Mouse (Mus musculus) testis, adult 2 months (tissue): ENCODE measurements around the gene Nup107. TPM values are rescaled to one million over a fixed set of nuclear protein-coding genes. Genes with fewer than 3 reads are reported as not detected.

Experiments used
- H3K27ac ChIP-seq: fragments of 200-500 bp; 2 replicates; pipeline ENCODE4 v1.5.1; 2012; ENCODE audit warnings: low read depth, low read length; ENCODE audit not compliant: control insufficient read depth, insufficient read depth
- H3K27me3 ChIP-seq: fragments of 200-500 bp; 2 replicates; pipeline ENCODE4 v1.6.1; 2012; ENCODE audit warnings: mild to moderate bottlenecking, low read length, moderate library complexity; ENCODE audit not compliant: control insufficient read depth, insufficient read depth
- H3K36me3 ChIP-seq: fragments of 200-500 bp; 2 replicates; pipeline ENCODE4 v1.6.1; 2012; ENCODE audit warnings: mild to moderate bottlenecking, low read length; ENCODE audit not compliant: control insufficient read depth, insufficient read depth
- H3K4me1 ChIP-seq: fragments of 200-500 bp; 2 replicates; pipeline ENCODE4 v1.6.1; 2012; ENCODE audit warnings: low read length; ENCODE audit not compliant: control insufficient read depth, insufficient read depth
- H3K4me3 ChIP-seq: fragments of 200-500 bp; 2 replicates; pipeline ENCODE4 v1.5.1; 2012; ENCODE audit warnings: low read depth, mild to moderate bottlenecking, low read length, moderate library complexity, mixed read lengths; ENCODE audit not compliant: control insufficient read depth
- CTCF ChIP-seq: fragments of 200-500 bp; IDR thresholded peaks from 2 replicates; pipeline ENCODE4 v1.5.1; 2012; ENCODE audit warnings: low read depth, mild to moderate bottlenecking, inconsistent platforms, low read length, moderate library complexity; ENCODE audit not compliant: control insufficient read depth, insufficient read depth, insufficient replicate concordance
- POLR2A ChIP-seq: fragments of 200-500 bp; IDR thresholded peaks from 2 replicates; pipeline ENCODE4 v1.6.1; 2012; ENCODE audit warnings: low read depth, mild to moderate bottlenecking, inconsistent platforms, low read length, moderate library complexity; ENCODE audit not compliant: control insufficient read depth
- polyA plus RNA-seq: library from polyadenylated mRNA; depleted of rRNA; stranded (reverse); fragments of >200 nt; gene quantifications from 2 replicates; pipeline ENCODE4 v1.2.3, GENCODE M21; 2012; rRNA removed

Gene Nup107
- 12.7 and 16.8 TPM in 2 replicates for polyA plus RNA-seq

DNA sequence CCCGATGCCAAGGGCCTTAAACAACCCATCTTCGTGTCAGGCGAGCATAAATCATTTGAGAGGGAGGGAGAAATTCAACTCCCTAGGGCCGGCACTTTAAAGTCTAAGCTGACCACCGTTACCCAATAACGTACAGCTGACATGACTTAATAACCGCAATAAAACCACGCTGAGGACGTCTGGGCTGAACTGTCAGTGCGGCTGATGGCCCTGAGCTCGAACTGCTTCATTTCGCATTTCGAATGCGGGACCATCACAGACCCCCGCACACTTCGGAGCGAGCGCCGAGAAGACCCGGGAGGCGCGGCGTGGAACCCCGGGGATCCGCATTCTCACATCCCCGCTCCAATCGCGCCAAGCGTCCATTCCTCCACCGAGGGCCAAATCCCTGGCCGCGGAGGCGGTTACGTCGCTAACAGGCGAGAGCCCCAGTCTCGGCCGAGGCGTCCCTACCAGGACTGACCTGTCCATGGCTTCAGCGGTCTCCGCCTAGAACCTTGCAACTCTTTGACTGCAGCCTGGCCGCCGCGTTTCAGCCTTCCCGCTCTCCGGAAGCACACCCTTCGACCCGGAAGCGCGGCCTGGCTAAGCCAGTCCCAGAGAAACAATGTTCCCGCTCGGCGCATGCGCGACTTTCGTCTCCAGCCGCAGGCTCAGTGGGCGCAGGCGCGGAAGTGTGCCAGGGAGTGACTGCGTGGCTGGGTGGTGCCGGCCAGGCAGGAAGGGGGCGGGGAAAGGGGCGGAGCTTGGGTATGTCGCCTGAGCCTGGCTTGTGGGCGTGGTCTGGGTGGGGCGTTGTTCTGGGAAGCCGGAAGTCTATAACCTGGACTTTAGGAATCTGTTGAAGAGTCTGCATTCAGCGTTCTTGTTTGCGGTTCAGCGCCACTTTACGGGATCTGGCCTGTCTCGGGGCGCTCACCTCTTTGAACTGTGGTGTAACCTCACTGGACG is at the start of gene Nup107:
Gene Nup107, minus strand, starts transcription at position 565 of the 951 bp plus-strand sequence.
- TF ChIP-seq POLR2A = peak; percentile 61
- TF ChIP-seq CTCF = no peak
- peaks cover 8% of the 10 kb centered on the region for H3K4me1 ChIP-seq
- no peaks in the 10 kb centered on the region for H3K27me3 ChIP-seq
- peak within 1 kb of the TSS; percentile 81 for H3K27ac ChIP-seq
- no peaks in the 10 kb centered on the region for H3K36me3 ChIP-seq
- H3K4me3 ChIP-seq = peak within 1 kb of the TSS; percentile 97

DNA sequence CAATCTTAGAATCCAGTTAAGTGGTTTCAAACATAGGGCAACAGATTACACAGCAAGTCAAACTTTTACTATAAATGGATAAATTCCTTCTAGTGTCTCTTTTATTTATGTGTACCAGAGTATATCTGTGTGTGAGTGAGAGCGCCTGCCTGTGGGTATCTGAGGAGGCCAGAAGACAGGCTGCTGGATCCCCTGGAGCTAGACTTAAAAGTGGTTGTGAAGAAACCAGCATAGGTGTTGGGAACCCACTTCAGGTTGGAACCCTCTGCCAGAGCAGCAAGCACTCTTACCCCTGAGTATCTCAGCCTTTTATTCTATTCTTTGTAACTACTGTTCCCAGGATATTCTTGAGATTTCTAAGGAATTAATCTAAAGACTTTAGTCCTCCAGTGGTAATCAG is 49.3 kb upstream of the Nup107 start:
- peaks cover 10% of the 10 kb centered on the region for H3K4me1 ChIP-seq
- no peak overlapping the region for H3K4me3 ChIP-seq
- H3K27ac ChIP-seq = no peak overlapping the region
- TF ChIP-seq POLR2A = no peak
- TF ChIP-seq CTCF = no peak
- no peaks in the 10 kb centered on the region for H3K36me3 ChIP-seq
- H3K27me3 ChIP-seq = no peaks in the 10 kb centered on the region

DNA sequence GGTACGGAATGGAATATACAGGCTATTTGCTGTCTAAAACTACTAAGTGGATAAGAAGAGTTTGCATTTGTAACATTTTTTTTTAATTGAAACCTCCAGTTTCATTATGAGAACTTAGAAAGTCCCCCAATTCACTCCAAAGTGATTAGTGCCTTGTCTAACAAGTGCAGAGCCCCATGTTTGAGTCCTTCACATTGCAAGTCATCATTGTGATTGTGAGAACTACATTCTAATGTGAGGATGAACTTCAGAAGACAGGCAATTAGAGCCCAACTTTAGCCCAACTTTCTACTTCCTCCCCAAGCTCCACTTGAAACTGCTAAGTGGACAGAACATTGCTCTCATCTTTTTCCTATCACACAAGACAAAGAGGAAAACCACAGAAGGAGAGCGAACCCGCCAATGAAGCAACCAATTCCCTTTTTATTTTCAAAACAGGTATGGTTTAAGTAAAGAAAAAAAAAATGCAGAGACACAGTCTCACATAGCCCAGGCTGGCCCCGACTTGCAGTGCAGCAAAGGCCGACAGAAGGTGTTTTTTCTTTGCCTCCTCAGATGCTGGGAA is 48.0 kb upstream of the Nup107 start:
- Histone ChIP-seq H3K27ac (no peak overlapping the region), H3K27me3 (no peaks in the 10 kb centered on the region), H3K36me3 (no peaks in the 10 kb centered on the region), H3K4me1 (peaks cover 3% of the 10 kb centered on the region), H3K4me3 (no peak overlapping the region)
- TF ChIP-seq POLR2A (no peak), CTCF (no peak)

DNA sequence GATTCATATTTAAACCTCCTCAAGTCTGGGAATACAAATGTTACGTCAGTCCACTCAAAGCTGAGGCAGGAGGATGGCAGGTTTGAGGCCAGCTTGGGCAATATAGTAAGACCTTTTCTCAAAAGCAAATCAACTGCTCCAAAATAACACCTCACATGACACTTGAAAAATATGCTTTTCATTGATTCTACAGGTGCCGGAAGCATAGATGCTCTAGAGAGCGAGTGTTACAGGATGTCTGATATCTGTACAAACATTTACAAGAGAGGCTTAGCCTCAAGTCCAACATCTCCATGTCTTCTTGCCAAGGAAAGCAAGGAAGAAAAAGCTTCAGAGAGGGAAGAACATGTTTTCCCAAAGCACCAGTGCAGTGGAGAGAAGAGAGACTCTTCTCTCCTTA is 47.2 kb upstream of the Nup107 start:
- Histone ChIP-seq H3K27me3 (no peaks in the 10 kb centered on the region), H3K4me3 (no peak overlapping the region), H3K36me3 (no peaks in the 10 kb centered on the region), H3K4me1 (peaks cover 1% of the 10 kb centered on the region), H3K27ac (no peak overlapping the region)
- TF ChIP-seq POLR2A (no peak), CTCF (no peak)

DNA sequence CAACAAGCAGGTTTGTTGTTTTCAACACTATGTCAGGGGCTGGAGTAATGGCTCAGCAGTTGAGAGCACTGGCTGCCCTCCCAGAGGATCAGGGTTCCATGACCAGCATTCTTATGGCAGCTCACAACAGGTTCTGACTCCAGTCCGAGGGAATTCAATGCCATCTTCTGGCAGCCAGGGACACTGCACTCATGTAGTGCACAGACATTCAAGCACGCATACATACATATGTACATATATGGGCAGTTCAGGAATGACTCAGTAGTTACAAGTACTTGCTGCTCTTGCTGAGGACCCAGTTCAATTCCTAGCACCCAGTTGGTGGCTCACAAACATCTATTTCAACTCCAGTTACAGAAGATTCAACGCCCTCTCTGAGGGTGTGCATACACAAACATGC is 46.4 kb upstream of the Nup107 start:
- no peak overlapping the region for H3K27ac ChIP-seq
- no peaks in the 10 kb centered on the region for H3K27me3 ChIP-seq
- no peak overlapping the region for H3K4me3 ChIP-seq
- H3K36me3 ChIP-seq = no peaks in the 10 kb centered on the region
- TF ChIP-seq CTCF = no peak
- TF ChIP-seq POLR2A = no peak
- no peaks in the 10 kb centered on the region for H3K4me1 ChIP-seq

GRCm38 (mm10) chr10:117836354-117836753 is 43.8 kb upstream of the Nup107 start:
- Histone ChIP-seq H3K27me3 (no peaks in the 10 kb centered on the region), H3K27ac (no peak overlapping the region), H3K4me1 (no peaks in the 10 kb centered on the region), H3K4me3 (no peak overlapping the region), H3K36me3 (no peaks in the 10 kb centered on the region)
- TF ChIP-seq POLR2A = no peak

DNA sequence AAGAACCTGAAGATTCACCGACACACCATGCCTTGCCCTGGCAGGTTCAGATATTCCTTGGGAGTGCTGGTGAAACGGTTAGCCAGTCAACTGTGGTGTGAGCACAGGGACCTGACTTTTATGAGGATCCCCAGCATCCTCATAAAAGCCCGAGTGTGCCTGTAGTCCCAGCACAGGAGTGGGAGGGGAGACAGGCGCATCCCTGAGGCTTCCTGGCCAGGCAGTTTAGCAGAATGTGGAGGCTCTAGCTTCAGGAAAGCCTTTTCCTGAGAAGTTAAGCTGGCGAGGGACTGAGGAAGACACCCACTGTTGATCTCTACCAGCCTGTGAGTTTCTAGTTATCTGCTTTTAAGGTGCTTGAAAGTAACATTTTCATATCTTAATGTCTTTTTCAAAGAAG is 42.9 kb upstream of the Nup107 start:
- TF ChIP-seq POLR2A = no peak
- TF ChIP-seq CTCF = no peak
- Histone ChIP-seq H3K36me3 (no peaks in the 10 kb centered on the region), H3K4me3 (no peak overlapping the region), H3K4me1 (no peaks in the 10 kb centered on the region), H3K27ac (no peak overlapping the region), H3K27me3 (no peaks in the 10 kb centered on the region)
